Mouse (Mus musculus) forebrain, embryonic 12.5 days (tissue): ENCODE data around the gene Vmn1r234. TPM values are rescaled to one million over a fixed set of nuclear protein-coding genes. Genes with fewer than 3 reads are reported as not detected.
"Not testable (repeated sequence)": the region's sequence is repeated elsewhere in the genome, so short reads cannot be mapped to it uniquely, and the experiment has no call there.

Source experiments
- ATAC-seq: fragments of 200-750 bp; cut with Nextera tagmentation; 2 replicates; pipeline ENCODE4 v1.8.0; 2017; ENCODE audit warnings: moderate TSS enrichment; ENCODE audit not compliant: low FRiP score
- H3K27ac ChIP-seq: fragments of 300-500 bp; sonication (generic); 2 replicates; pipeline ENCODE4 v1.5.1; 2016; ENCODE audit warnings: mild to moderate bottlenecking
- H3K27me3 ChIP-seq: fragments of 300-500 bp; sonication (generic); 2 replicates; pipeline ENCODE4 v1.6.1; 2016; ENCODE audit warnings: mild to moderate bottlenecking
- H3K36me3 ChIP-seq: fragments of 300-500 bp; sonication (generic); replicated peaks from 2 replicates; pipeline ENCODE4 v1.6.1; 2016; ENCODE audit warnings: mild to moderate bottlenecking
- H3K4me1 ChIP-seq: fragments of 300-500 bp; sonication (generic); 2 replicates; pipeline ENCODE4 v1.6.1; 2016
- H3K4me2 ChIP-seq: fragments of 300-500 bp; sonication (generic); 2 replicates; pipeline ENCODE4 v1.6.1; 2016; ENCODE audit warnings: mild to moderate bottlenecking, moderate library complexity
- H3K4me3 ChIP-seq: fragments of 300-500 bp; sonication (generic); replicated peaks from 2 replicates; pipeline ENCODE4 v1.5.1; 2016; ENCODE audit warnings: mild to moderate bottlenecking
- H3K9ac ChIP-seq: fragments of 300-500 bp; sonication (generic); 2 replicates; pipeline ENCODE4 v1.6.1; 2016; ENCODE audit warnings: mild to moderate bottlenecking
- H3K9me3 ChIP-seq: fragments of 300-500 bp; sonication (generic); 2 replicates; pipeline ENCODE4 v1.6.1; 2016
- WGBS: fragments of 180-500 bp; shearing (Covaris S2); methylation state at CpG from one replicate; pipeline ENCODE4 v1.1.7; 2016; 5-methylcytosine and 5-hydroxymethylcytosine counted together
- microRNA-seq: library from miRNA; unstranded; fragments of <30 nt; microRNA quantifications from one replicate; pipeline ENCODE4, GENCODE M21; 2017
- polyA plus RNA-seq: library from polyadenylated mRNA; unstranded; fragments of >200 nt; fragmentation: Nextera tagmentation; extraction: Ambion mirVana; gene quantifications from 2 replicates; pipeline ENCODE4 v1.2.1, GENCODE M21; 2016

The Vmn1r234 gene
- not detected in 2 replicates for polyA plus RNA-seq

DNA sequence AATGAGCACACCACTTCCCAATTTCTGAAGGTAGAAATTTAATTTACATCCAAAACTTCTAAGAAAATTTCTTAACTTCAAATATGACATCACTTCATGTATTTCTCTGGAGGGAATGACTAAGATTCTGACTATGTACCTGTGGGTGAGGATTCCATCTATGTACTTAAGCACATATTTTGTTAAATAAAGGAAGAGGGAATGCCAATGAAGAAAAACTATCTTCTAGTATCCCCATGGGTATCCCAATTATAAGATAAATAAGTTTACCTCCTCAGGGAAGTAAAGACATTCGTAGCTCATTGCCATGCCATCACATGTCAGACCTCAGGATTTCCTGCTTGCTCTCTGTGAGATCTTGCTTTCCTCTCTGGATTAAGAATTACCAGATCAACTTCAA is at the start of gene Vmn1r234:
Vmn1r234 (plus strand) TSS at position 301 of the 400 bp plus-strand sequence.
- Histone ChIP-seq H3K4me3 (no peak within 1 kb of the TSS), H3K4me1 (no peaks in the 10 kb centered on the region), H3K27ac (no peak within 1 kb of the TSS), H3K9me3 (0 out of 2 replicates have a peak, but pooled peaks cover 5% of the 10 kb centered on the region), H3K4me2 (no peak within 1 kb of the TSS), H3K27me3 (no peaks in the 10 kb centered on the region), H3K9ac (no peak within 1 kb of the TSS), H3K36me3 (no peaks in the 10 kb centered on the region)
- WGBS: 68% methylated on average over 1 of the region's 1 CpGs
- no peak for ATAC-seq

- ATAC-seq, H3K4me1 ChIP-seq, H3K9ac ChIP-seq, H3K4me2 ChIP-seq, H3K4me3 ChIP-seq, H3K27ac ChIP-seq, H3K36me3 ChIP-seq, H3K27me3 ChIP-seq: not testable (repeated sequence)
- WGBS: 82% methylated on average over 1 of the region's 1 CpGs
- H3K9me3 ChIP-seq: peaks cover 19% of the 10 kb centered on the region
Measured at GRCm38 (mm10) chr17:21211081-21211480, 14.8 kb upstream of the Vmn1r234 start.

DNA sequence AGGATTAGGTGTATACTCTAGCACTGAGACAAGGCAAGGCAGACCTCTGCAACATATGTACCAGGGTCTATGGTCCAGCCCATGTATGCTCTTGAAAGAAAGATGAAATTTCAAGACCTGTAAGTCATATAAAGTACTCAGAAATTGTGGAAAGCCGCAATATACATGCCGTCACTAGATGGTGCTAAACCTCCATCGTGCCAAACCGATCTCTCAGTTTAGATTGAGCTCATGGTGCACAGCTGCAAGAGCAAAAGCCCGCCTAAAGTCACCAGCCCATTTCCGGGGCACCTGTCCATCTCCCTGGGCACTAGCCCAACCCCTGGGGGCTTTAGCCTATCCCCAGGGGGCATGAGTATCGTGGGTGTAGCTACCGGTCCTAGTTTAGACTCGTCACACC is 5.8 kb downstream of the Vmn1r234 start:
- WGBS: 27% methylated on average over 9 of the region's 9 CpGs
- Histone ChIP-seq H3K27ac (no peak overlapping the region), H3K4me2 (no peak overlapping the region), H3K36me3 (no peaks in the 10 kb centered on the region), H3K9ac (no peak overlapping the region), H3K4me1 (no peaks in the 10 kb centered on the region), H3K9me3 (no peaks in the 10 kb centered on the region), H3K4me3 (no peak overlapping the region), H3K27me3 (no peaks in the 10 kb centered on the region)
- ATAC-seq: peak; percentile 44; the same call in 1 of the 2 replicates

DNA sequence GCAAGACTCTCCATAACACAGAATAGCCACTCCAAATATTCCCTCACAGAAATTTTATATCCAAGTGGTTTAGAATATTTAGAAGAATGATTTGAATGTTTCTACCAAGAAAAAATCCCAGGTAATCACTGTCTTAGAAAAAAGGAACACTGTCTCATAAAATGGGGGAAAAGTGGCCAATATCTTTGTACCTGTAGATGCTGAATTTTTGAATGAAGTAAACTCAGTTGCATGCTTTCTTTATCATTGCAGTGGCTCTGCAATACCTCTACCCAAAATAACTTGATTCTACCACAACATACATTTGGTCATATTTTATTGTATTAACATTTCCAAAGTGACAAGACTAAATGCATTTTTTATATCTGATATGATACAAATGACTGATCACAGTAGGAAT is 30.2 kb downstream of the Vmn1r234 start, which contains the start of gene Vmn1r235:
Vmn1r235 (plus strand) TSS at position 301 of the 400 bp plus-strand sequence.
- Histone ChIP-seq H3K4me2 (no peak within 1 kb of the TSS), H3K4me1 (no peaks in the 10 kb centered on the region), H3K27ac (no peak within 1 kb of the TSS), H3K4me3 (no peak within 1 kb of the TSS), H3K9ac (no peak within 1 kb of the TSS), H3K9me3 (0 out of 2 replicates have a peak, but pooled peaks cover 5% of the 10 kb centered on the region), H3K36me3 (no peaks in the 10 kb centered on the region), H3K27me3 (no peaks in the 10 kb centered on the region)
- no peak for ATAC-seq

GRCm38 (mm10) chr17:21272103-21272502 is 46.2 kb downstream of the Vmn1r234 start:
- no peaks in the 10 kb centered on the region for H3K27me3 ChIP-seq
- no peak overlapping the region for H3K4me3 ChIP-seq
- H3K9ac ChIP-seq: no peak overlapping the region
- ATAC-seq: no peak
- H3K27ac ChIP-seq: no peak overlapping the region
- 9% methylated on average over 4 of the region's 4 CpGs for WGBS
- no peak overlapping the region for H3K4me2 ChIP-seq
- H3K9me3 ChIP-seq: peaks cover 10% of the 10 kb centered on the region; the same call in 1 of the 2 replicates
- H3K4me1 ChIP-seq: no peaks in the 10 kb centered on the region
- H3K36me3 ChIP-seq: no peaks in the 10 kb centered on the region

GRCm38 (mm10) chr17:21282642-21283041 is 56.8 kb downstream of the Vmn1r234 start, which contains the start of gene Vmn1r236:
TSS of gene Vmn1r236 (plus strand) at chr17:21282942.
- no peak for ATAC-seq
- 77% methylated on average over 3 of the region's 3 CpGs for WGBS
- H3K4me2 ChIP-seq: no peak within 1 kb of the TSS
- H3K36me3 ChIP-seq: no peaks in the 10 kb centered on the region
- H3K9me3 ChIP-seq: no peaks in the 10 kb centered on the region
- H3K4me1 ChIP-seq: no peaks in the 10 kb centered on the region
- H3K27me3 ChIP-seq: no peaks in the 10 kb centered on the region
- H3K9ac ChIP-seq: no peak within 1 kb of the TSS
- H3K27ac ChIP-seq: no peak within 1 kb of the TSS
- H3K4me3 ChIP-seq: no peak within 1 kb of the TSS

GRCm38 (mm10) chr17:21284395-21284794 is 58.5 kb downstream of the Vmn1r234 start:
- no peak for ATAC-seq
- no peak overlapping the region for H3K9ac ChIP-seq
- no peak overlapping the region for H3K4me2 ChIP-seq
- H3K27me3 ChIP-seq: no peaks in the 10 kb centered on the region
- H3K4me1 ChIP-seq: no peaks in the 10 kb centered on the region
- no peak overlapping the region for H3K27ac ChIP-seq
- H3K36me3 ChIP-seq: no peaks in the 10 kb centered on the region
- H3K4me3 ChIP-seq: no peak overlapping the region
- H3K9me3 ChIP-seq: no peaks in the 10 kb centered on the region

Small RNA genes lying within 50 kb of the gene (microRNA-seq; reads per million reads assigned to microRNA genes)
- gene Gm26384: not detected

Other genes starting within 250 kb of the Vmn1r234 start
- not detected in 2 replicates for gene Vmn1r233, start 229.6 kb upstream of the Vmn1r234 start, polyA plus RNA-seq
- 19.0 and 20.3 TPM in 2 replicates for gene Zfp160, start 217.2 kb upstream of the Vmn1r234 start, polyA plus RNA-seq
- not detected in 2 replicates for gene Vmn1r235, start 30.3 kb downstream of the Vmn1r234 start, polyA plus RNA-seq
- not detected in 2 replicates for gene Vmn1r236, start 56.9 kb downstream of the Vmn1r234 start, polyA plus RNA-seq
- gene Vmn1r237, start 85.8 kb downstream of the Vmn1r234 start, polyA plus RNA-seq: not detected in 2 replicates
- gene Zfp677, start 157.7 kb downstream of the Vmn1r234 start, polyA plus RNA-seq: 2.3 and 2.4 TPM in 2 replicates
- 2.5 and 2.6 TPM in 2 replicates for gene Zfp54, start 197.1 kb downstream of the Vmn1r234 start, polyA plus RNA-seq
- gene Zfp51, start 224.3 kb downstream of the Vmn1r234 start, polyA plus RNA-seq: 10.9 and 13.9 TPM in 2 replicates